8 mouse cellular contexts compared by ENCODE assay signal in genomic region chr17:6492950-6493349, GRCm38 (mm10).
DNase-seq lines count a peak whose midpoint lies in the region; ATAC-seq and TF ChIP-seq lines count a peak whose summit lies in the region.
"Not testable (repeated sequence)": the region's sequence is repeated elsewhere in the genome, so short reads cannot be mapped to it uniquely, and the experiment has no call there.

No protein-coding gene starts in this region.

- H3K4me1 ChIP-seq in embryonic facial prominence, embryonic 13.5 days; heart, adult 2 months (ENCODE audit: control insufficient read depth, insufficient read depth, low read length); intestine, embryonic 15.5 days (replicated peaks); midbrain, embryonic 12.5 days: not testable (repeated sequence)

- H3K9ac ChIP-seq in embryonic facial prominence, embryonic 13.5 days; heart, adult 2 months (ENCODE audit: low read depth, low read length); intestine, embryonic 15.5 days; midbrain, embryonic 12.5 days (replicated peaks): not testable (repeated sequence)

- H3K27me3 ChIP-seq in embryonic facial prominence, embryonic 13.5 days, result peaks cover 11% of the 10 kb centered on the region
- H3K27me3 ChIP-seq in heart, adult 2 months (ENCODE audit: control insufficient read depth, insufficient read depth, low read length), result not testable (repeated sequence)
- peaks cover 12% of the 10 kb centered on the region; the same call in 1 of the 2 replicates for H3K27me3 ChIP-seq in intestine, embryonic 15.5 days (replicated peaks)
- H3K27me3 ChIP-seq in midbrain, embryonic 12.5 days, result peaks cover 12% of the 10 kb centered on the region

- H3K27ac ChIP-seq in embryonic facial prominence, embryonic 13.5 days; heart, adult 2 months; intestine, embryonic 15.5 days; midbrain, embryonic 12.5 days (replicated peaks): not testable (repeated sequence)

- TF ChIP-seq CTCF in heart, adult 2 months (IDR thresholded peaks at IDR 0.05), result not testable (repeated sequence)

- intact Hi-C loops in heart, adult 2 months (cut with DNase I); left cerebral cortex, postnatal 10 days (cut with DNase I): not testable (repeated sequence)

- H3K36me3 ChIP-seq in embryonic facial prominence, embryonic 13.5 days; heart, adult 2 months (ENCODE audit: control insufficient read depth, insufficient read depth, low read length); intestine, embryonic 15.5 days; midbrain, embryonic 12.5 days: not testable (repeated sequence)

- H3K9me3 ChIP-seq in embryonic facial prominence, embryonic 13.5 days; intestine, embryonic 15.5 days; midbrain, embryonic 12.5 days: not testable (repeated sequence)

- not testable (repeated sequence) for TF ChIP-seq POLR2A in heart, adult 2 months (IDR thresholded peaks at IDR 0.05; ENCODE audit: insufficient read depth, low read depth, low read length)

- H3K4me2 ChIP-seq in embryonic facial prominence, embryonic 13.5 days, result peak overlapping the region; percentile 51
- H3K4me2 ChIP-seq in intestine, embryonic 15.5 days (replicated peaks), result 0 out of 2 replicates have a peak overlapping the region, but pooled peaks have one; percentile 28
- peak overlapping the region; percentile 47 for H3K4me2 ChIP-seq in midbrain, embryonic 12.5 days (replicated peaks)

- 0 out of 2 replicates have a peak overlapping the region, but pooled peaks have one; percentile 25 for H3K4me3 ChIP-seq in embryonic facial prominence, embryonic 13.5 days
- peak overlapping the region; percentile 36; the same call in 1 of the 2 replicates for H3K4me3 ChIP-seq in heart, adult 2 months
- H3K4me3 ChIP-seq in intestine, embryonic 15.5 days (replicated peaks), result not testable (repeated sequence)
- peak overlapping the region; percentile 28 for H3K4me3 ChIP-seq in midbrain, embryonic 12.5 days

- not testable (repeated sequence) for ATAC-seq in embryonic facial prominence, embryonic 13.5 days (ENCODE audit: insufficient number of reproducible peaks, insufficient read depth, low FRiP score, low TSS enrichment, low read depth); intestine, embryonic 15.5 days
- peak; percentile 55 for ATAC-seq in midbrain, embryonic 12.5 days (ENCODE audit: low FRiP score, low read depth)

- not testable (repeated sequence) for TF ChIP-seq EP300 in heart, adult 2 months (IDR thresholded peaks at IDR 0.05; ENCODE audit: insufficient read depth, low read depth, low read length)

- H3K79me2 ChIP-seq in heart, adult 2 months (replicated peaks; ENCODE audit: control insufficient read depth, insufficient read depth, low read length), result not testable (repeated sequence)

- 37% methylated on average over 23 of the region's 23 CpGs for WGBS in embryonic facial prominence, embryonic 13.5 days
- 31% methylated on average over 23 of the region's 23 CpGs for WGBS in heart, adult 2 months
- 27% methylated on average over 23 of the region's 23 CpGs for WGBS in intestine, embryonic 15.5 days
- 40% methylated on average over 22 of the region's 23 CpGs for WGBS in midbrain, embryonic 12.5 days

- peak; percentile 85 for DNase-seq in adrenal gland, postnatal 14 days
- DNase-seq in heart, adult 2 months, result peak; percentile 81 to 83
- peak; percentile 66 to 85 for DNase-seq in left cerebral cortex, postnatal 10 days (ENCODE audit: extremely low spot score in 1 of 2, low spot score in 2 of 2)
- peak; percentile 83 to 87 for DNase-seq in right cerebral cortex, postnatal 10 days (ENCODE audit: low spot score in 2 of 2)
- DNase-seq in urinary bladder, postnatal 14 days (ENCODE audit: low spot score), result peak; percentile 70
